Mouse (Mus musculus) embryonic facial prominence, embryonic 11.5 days (tissue): ENCODE measurements around the gene Mfn1. TPM values are rescaled to one million over a fixed set of nuclear protein-coding genes. Genes with fewer than 3 reads are reported as not detected.

Experiments
- ATAC-seq: fragments of 200-750 bp; cut with Nextera tagmentation; replicated peaks from 2 replicates; pipeline ENCODE4 v1.8.0; 2017; ENCODE audit warnings: low read depth; ENCODE audit not compliant: insufficient number of reproducible peaks, low FRiP score, low TSS enrichment
- DNase-seq: peaks from one replicate; pipeline ENCODE4 v3.0.0-alpha.2; 2015; ENCODE audit warnings: low spot score
- H3K27ac ChIP-seq: fragments of 300-500 bp; sonication (generic); replicated peaks from 2 replicates; pipeline ENCODE4 v1.5.1; 2014; ENCODE audit warnings: mild to moderate bottlenecking, low read depth, low read length, control low read depth
- H3K27me3 ChIP-seq: fragments of 300-500 bp; sonication (generic); 2 replicates; pipeline ENCODE4 v1.6.1; 2014; ENCODE audit warnings: mild to moderate bottlenecking, low read length, moderate library complexity, mixed read lengths; ENCODE audit not compliant: control insufficient read depth, insufficient read depth
- H3K36me3 ChIP-seq: fragments of 300-500 bp; sonication (generic); replicated peaks from 2 replicates; pipeline ENCODE4 v1.6.1; 2014; ENCODE audit warnings: low read depth, mild to moderate bottlenecking, low read length, moderate library complexity, mixed read lengths; ENCODE audit not compliant: control insufficient read depth, insufficient read depth
- H3K4me1 ChIP-seq: fragments of 300-500 bp; sonication (generic); 2 replicates; pipeline ENCODE4 v1.6.1; 2014; ENCODE audit warnings: low read length, mixed read lengths; ENCODE audit not compliant: control insufficient read depth, insufficient read depth
- H3K4me2 ChIP-seq: fragments of 300-500 bp; sonication (generic); 2 replicates; pipeline ENCODE4 v1.6.1; 2014; ENCODE audit warnings: low read depth, mild to moderate bottlenecking, control low read depth, low read length, moderate library complexity
- H3K4me3 ChIP-seq: fragments of 300-500 bp; sonication (generic); 2 replicates; pipeline ENCODE4 v1.5.1; 2014; ENCODE audit warnings: low read depth, low read length, control low read depth
- H3K9ac ChIP-seq: fragments of 300-500 bp; sonication (generic); replicated peaks from 2 replicates; pipeline ENCODE4 v1.6.1; 2014; ENCODE audit warnings: mild to moderate bottlenecking, control low read depth, low read length
- H3K9me3 ChIP-seq: fragments of 300-500 bp; sonication (generic); replicated peaks from 2 replicates; pipeline ENCODE4 v1.6.1; 2016; ENCODE audit warnings: mild to moderate bottlenecking, low read length, inconsistent platforms, mixed read lengths; ENCODE audit not compliant: control insufficient read depth
- WGBS: fragments of 180-500 bp; shearing (Covaris S2); extraction: QIAGEN DNeasy Blood & Tissue Kit; methylation state at CpG from one replicate; pipeline ENCODE4 v1.1.7; 2014; 5-methylcytosine and 5-hydroxymethylcytosine counted together
- polyA plus RNA-seq: library from polyadenylated mRNA; unstranded; fragments of >200 nt; fragmentation: Nextera tagmentation; extraction: Ambion mirVana; gene quantifications from 2 replicates; pipeline ENCODE4 v1.2.1, GENCODE M21; 2014

Gene Mfn1
- polyA plus RNA-seq, 1 experiment from 2014 or later, result 36.5 TPM

DNA sequence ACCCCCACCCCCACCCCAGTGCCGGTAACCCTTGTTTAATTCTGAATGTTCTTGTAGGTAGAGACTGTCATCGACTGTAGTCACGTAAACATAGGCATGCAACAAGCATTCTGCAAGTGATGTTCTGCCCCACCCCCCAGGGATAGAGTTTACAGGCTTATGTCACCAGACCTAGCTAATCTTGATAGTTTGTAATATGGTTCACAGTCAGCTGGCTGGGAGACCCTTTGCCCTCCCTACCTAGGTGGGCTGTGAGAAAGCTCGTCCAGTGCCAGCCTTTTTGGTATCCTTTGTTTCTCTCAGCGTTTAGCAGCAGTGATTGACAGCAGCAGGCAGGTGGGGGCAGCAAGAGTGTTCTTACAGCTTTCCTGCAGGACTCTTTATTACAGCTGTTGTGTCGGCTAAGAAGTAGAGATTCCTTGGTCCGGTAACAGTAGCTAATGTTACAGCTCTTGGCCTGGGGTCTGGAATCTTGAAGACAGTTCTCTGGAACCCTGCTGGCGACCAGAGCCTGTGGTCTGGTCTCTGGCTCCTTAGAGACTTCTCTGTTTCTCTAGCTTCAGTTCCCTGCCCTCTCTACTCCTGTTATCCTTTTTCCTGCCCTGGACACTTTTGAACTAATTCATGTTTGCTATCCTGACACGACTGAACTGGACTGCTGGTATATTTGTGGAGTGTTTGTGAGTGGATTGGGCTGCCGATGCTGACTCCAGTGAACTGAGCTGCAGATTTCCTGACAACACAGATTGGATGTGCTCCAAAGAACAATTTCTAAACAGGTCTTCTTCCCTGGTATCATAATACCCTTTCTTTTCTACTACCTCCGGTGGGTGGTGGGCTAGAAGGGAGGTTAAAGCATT lies 22.7 kb upstream of the Mfn1 start:
- Histone ChIP-seq H3K9me3 (no peaks in the 10 kb centered on the region), H3K27me3 (no peaks in the 10 kb centered on the region), H3K9ac (no peak overlapping the region), H3K4me2 (no peak overlapping the region), H3K36me3 (no peaks in the 10 kb centered on the region), H3K27ac (no peak overlapping the region), H3K4me1 (no peaks in the 10 kb centered on the region), H3K4me3 (no peak overlapping the region)
- WGBS, result 63% methylated on average over 11 of the region's 11 CpGs
- DNase-seq, result no peak
- ATAC-seq, result no peak

DNA sequence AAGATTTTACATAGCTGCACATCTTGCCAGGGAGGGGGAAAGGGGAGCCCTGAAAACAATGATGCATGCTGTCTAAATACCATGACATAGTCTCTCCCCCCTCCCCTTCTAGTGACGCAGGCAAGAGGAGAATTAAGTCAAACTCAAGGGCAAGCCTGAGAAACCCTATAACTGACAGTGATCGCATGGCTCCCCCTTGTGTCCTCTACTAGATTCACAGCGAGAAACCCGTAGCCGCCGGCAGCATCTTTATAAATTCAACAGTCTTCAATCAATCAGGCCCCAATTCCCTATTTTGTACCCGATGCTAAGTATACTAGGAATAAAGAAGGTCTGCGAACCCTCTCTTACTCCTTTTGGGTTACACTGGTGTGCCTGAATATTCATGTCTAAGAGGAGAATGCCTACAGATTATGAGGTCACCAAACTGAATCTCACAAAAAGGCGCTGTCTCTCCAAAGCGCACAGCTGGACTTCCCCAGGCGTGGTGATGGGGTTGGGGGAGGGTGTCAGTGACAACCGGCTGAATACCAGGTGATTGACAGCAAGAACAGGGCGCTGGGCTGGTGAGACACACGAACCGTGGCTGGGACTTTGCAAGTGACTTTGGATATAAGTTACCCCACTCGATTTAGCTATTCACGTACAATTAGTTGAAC lies 20.5 kb upstream of the Mfn1 start:
- H3K36me3 ChIP-seq, result no peaks in the 10 kb centered on the region
- H3K9me3 ChIP-seq, result no peaks in the 10 kb centered on the region
- no peak for ATAC-seq
- H3K27me3 ChIP-seq, result no peaks in the 10 kb centered on the region
- peak overlapping the region; percentile 19 for H3K4me2 ChIP-seq
- no peaks in the 10 kb centered on the region for H3K4me1 ChIP-seq
- no peak overlapping the region; the same call in 1 of the 2 replicates for H3K9ac ChIP-seq
- WGBS, result under 1% methylated on average over 17 of the region's 17 CpGs
- H3K4me3 ChIP-seq, result peak overlapping the region; percentile 6; the same call in 1 of the 2 replicates
- no peak overlapping the region; the same call in 1 of the 2 replicates for H3K27ac ChIP-seq
- peak; percentile 89 for DNase-seq

DNA sequence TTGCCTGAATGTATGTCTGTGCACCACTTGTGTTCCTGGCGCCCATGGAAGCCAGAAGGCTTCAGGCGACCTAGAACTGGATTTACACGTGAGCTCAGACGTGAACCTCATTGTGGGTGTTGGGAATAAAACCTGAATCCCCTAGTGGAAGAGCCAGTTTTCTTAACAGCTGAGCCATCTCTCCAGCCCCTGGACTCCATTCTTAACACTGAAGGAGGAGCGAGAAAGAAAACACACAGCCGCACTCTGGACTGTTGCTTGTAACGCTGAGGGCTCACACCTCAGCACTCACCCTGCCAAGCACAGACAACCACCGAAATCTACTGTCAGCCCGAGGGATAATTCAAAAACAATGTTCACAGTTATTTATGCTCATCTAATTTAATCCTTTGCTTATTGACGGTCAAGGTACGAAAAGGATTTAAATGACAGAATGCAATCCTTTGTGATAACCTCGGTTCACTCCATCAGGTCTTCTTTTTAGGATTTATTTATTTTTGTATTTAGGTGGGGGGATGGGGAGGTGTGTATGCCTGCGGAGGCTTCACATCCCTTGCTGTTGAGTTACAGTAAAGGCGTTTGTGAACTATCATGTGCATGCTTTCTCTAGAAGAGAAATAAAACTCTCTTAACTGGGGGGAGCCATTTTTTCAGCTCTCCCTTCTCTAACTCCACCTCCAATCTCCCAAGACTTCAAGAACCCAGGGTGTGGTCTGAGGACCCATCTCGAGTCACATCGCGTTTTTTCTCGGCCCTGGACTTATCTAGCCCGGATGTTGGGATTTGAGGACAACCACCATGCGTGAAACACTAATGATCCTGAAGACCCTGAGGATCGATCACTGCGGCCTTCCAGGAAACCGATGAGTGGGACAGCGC lies 19.5 kb upstream of the Mfn1 start, which contains the start of gene Zfp639:
Gene Zfp639, plus strand, starts transcription at position 764 of the 879 bp plus-strand sequence.
- peak within 1 kb of the TSS; percentile 95 for H3K9ac ChIP-seq

DNA sequence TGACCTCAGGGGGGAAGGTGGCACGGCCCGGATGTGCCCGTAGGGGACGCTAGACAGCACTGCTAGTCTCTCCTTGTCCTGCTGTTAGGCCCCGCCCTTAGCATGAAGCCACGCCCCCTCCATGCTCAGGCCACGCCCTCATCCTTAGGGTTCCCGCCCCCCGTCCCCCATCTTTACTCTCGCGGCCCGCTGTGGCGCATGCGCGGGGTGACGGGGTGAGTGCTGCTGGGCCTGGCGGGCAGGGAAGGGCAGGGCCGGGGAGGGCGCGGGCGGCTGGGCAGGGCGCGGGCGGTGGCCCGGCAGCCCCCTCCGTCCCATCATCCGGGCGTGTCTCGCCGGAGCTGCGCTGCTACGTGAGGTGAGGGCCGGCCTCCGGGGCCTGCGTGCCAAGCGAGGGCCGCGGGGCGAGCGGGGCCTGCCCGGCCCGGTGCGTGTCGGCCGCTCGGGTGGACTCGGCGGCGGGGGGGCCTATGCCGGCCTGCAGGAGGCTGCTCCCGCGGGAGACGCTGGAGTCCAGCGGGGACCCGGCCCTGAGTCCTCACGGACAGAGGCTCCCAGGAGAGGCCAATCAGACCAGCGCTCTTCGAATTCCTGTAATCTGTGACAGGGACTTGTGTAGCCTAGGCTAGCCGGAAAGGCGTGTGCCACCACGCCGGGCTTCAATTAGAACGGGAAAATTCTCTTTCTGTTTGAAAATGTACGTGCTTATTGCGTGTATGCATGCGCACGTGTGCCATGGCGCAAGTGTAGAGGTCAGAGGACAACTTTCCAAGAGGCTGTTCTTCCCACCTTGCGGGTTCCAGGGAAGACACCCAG lies 18.7 kb upstream of the Mfn1 start:
- H3K36me3 ChIP-seq, result no peaks in the 10 kb centered on the region; the same call in 1 of the 2 replicates
- peak; percentile 96 for DNase-seq
- H3K27ac ChIP-seq, result peak overlapping the region; percentile 47
- no peaks in the 10 kb centered on the region for H3K27me3 ChIP-seq
- H3K9ac ChIP-seq, result peak overlapping the region; percentile 95
- peak overlapping the region; percentile 88 for H3K4me3 ChIP-seq
- WGBS, result under 1% methylated on average over 52 of the region's 69 CpGs
- H3K9me3 ChIP-seq, result no peaks in the 10 kb centered on the region
- no peaks in the 10 kb centered on the region for H3K4me1 ChIP-seq
- ATAC-seq, result peak; percentile 90
- H3K4me2 ChIP-seq, result peak overlapping the region; percentile 62

More for the DNA sequence above, 19.5 kb upstream of the Mfn1 start, which contains the start of gene Zfp639:
- Histone ChIP-seq H3K27me3 (no peaks in the 10 kb centered on the region), H3K4me3 (peak within 1 kb of the TSS; percentile 88), H3K36me3 (no peaks in the 10 kb centered on the region; the same call in 1 of the 2 replicates), H3K27ac (peak within 1 kb of the TSS; percentile 47), H3K9me3 (no peaks in the 10 kb centered on the region), H3K4me2 (peak within 1 kb of the TSS; percentile 62), H3K4me1 (no peaks in the 10 kb centered on the region)
- peak; percentile 32 for DNase-seq
- peak; percentile 8; the same call in 1 of the 2 replicates for ATAC-seq
- WGBS, result 7% methylated on average over 24 of the region's 24 CpGs

DNA sequence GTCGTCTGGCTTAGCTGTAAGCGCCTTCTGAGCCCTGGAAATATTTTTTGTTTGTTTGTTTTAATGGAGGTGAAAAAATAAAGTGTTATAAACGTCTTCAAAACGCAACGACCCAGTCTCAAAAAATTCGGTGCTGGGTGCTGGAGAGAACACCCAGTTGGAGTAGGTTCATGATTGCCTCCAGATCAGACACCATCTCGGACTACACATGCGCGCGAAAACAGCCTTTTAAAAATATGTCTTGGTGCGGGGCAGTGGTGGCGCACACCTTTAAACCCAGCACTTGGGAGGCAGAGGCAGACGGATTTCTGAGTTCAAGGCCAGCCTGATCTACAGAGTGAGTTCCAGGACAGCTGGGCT lies 18.1 kb upstream of the Mfn1 start:
- H3K27me3 ChIP-seq, result no peaks in the 10 kb centered on the region
- no peak overlapping the region for H3K27ac ChIP-seq
- no peaks in the 10 kb centered on the region; the same call in 1 of the 2 replicates for H3K36me3 ChIP-seq
- ATAC-seq (no peak), DNase-seq (peak; percentile 26)
- no peaks in the 10 kb centered on the region for H3K4me1 ChIP-seq
- peak overlapping the region; percentile 88 for H3K4me3 ChIP-seq
- H3K9ac ChIP-seq, result peak overlapping the region; percentile 95
- WGBS, result 9% methylated on average over 13 of the region's 13 CpGs
- no peaks in the 10 kb centered on the region for H3K9me3 ChIP-seq
- H3K4me2 ChIP-seq, result peak overlapping the region; percentile 62

DNA sequence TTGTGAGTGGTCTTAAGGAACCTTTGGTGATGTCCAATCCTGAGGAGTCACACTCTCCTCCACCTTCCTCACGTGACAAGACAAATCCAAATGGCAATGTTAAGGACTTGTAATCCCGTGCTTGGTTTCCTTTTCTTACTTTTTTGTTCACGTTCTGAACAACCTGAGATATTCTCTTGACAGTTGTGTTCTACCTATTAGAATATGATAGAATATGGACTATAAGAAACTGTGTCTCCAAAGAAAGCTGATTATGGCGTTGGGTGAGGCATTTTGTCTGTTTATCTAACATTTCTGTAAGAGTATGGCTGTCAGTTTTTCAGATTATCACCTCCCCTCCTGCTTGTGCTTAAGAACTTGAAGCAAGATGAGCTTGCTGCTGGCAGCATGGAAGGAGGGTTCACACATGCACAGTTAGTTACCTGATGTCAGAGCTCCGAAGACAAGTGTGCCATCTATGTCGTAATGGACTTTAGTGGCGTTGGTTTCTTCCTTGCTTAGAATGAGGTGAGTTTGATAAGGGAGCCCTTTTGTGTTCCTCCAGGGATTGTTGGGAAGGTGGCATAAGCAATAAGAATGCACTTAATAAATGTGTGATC lies 16.5 kb upstream of the Mfn1 start:
- 88% methylated on average over 7 of the region's 7 CpGs for WGBS
- no peaks in the 10 kb centered on the region for H3K9me3 ChIP-seq

DNA sequence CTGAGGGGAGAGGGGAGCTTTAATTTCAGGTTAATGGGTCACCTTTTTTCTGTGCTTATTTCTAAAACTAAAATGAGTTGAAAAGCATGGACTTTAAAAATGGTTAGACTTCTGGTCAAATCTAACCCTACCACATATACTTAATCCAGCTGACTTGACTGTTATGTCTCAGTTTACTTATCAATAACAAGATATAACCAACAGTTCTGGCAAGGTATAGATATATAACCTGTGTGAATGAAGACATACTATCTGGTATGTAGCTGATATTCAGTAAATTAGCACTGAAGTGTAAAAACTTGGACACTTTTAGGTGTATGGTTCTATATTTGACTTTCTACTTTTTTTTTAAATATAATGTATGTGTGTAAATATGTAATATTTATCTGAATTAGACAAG lies 15.7 kb upstream of the Mfn1 start:
- Histone ChIP-seq H3K9ac (no peak overlapping the region), H3K36me3 (peaks cover 2% of the 10 kb centered on the region), H3K27ac (no peak overlapping the region), H3K4me1 (no peaks in the 10 kb centered on the region), H3K4me3 (no peak overlapping the region), H3K4me2 (no peak overlapping the region), H3K9me3 (no peaks in the 10 kb centered on the region), H3K27me3 (no peaks in the 10 kb centered on the region)
- ATAC-seq (no peak), DNase-seq (no peak)

More for the DNA sequence above, 16.5 kb upstream of the Mfn1 start:
- no peaks in the 10 kb centered on the region for H3K4me1 ChIP-seq
- DNase-seq, result no peak
- H3K4me2 ChIP-seq, result no peak overlapping the region
- no peak for ATAC-seq
- no peak overlapping the region for H3K27ac ChIP-seq
- H3K4me3 ChIP-seq, result no peak overlapping the region
- H3K9ac ChIP-seq, result no peak overlapping the region
- H3K36me3 ChIP-seq, result peaks cover 2% of the 10 kb centered on the region
- no peaks in the 10 kb centered on the region for H3K27me3 ChIP-seq
